Comparison of ENCODE assay signal across 9 mouse cellular contexts in the genomic region with DNA sequence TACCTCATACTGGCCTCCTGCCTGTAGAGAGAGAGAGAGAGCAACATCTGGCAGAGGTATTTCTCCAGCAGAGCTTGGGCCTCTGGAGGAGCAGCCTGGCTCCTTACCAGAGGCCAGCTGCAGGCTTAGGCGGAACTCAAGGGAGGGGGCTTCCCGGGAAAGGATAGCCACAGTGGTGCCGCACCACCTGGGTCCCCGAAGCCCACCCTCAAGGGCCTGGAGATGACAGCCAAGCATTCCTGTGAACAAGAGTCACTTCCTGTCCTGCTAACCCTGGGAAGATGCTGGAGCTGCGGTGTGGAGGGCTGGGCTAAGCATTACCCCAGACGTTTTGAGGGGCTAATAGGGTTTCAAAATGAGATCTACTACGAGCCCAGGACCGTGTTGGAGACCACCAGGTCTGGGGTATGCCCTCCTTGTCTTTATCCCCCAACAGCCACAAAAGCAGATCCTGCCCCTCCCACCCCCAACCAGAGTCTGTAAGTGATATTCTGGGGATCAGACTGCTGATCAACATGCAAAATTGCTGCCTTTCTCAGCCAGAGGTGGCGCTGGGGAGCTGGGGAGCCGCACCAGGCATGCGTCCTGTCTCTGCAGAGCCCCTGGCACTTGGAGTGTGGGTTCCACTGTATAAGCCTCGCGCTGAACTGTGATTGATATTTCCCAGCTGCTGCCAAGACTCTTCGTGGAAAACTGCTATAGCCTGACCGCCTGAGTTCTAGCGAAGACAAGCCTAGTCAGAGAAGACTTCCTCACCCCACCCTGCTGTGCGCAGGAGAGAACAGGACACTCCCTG. TPM values are rescaled to one million over a fixed set of nuclear protein-coding genes. Genes with fewer than 3 reads are reported as not detected.
DNase-seq lines count a peak whose midpoint lies in the region; ATAC-seq lines count a peak whose summit lies in the region.
"Had no signal": no experiment of that assay in that cellular context is flagged by ENCODE, and none has a peak within 500 bp of the region (broad histone marks: within the 10 kb centered on the region; RNA-seq: fewer than 3 reads in every experiment).

No protein-coding gene starts in this region.

- H3K4me1 ChIP-seq in heart, embryonic 13.5 days, result peaks cover 51% of the 10 kb centered on the region
- peaks cover 20% of the 10 kb centered on the region for H3K4me1 ChIP-seq in kidney, embryonic 16.5 days (ENCODE audit: insufficient read depth, low read length)
- H3K4me1 ChIP-seq in liver, embryonic 12.5 days, result 0 out of 2 replicates have a peak, but pooled peaks cover 3% of the 10 kb centered on the region
- peaks cover 39% of the 10 kb centered on the region for H3K4me1 ChIP-seq in neural tube, embryonic 13.5 days (replicated peaks)

- H3K4me2 ChIP-seq in heart, embryonic 13.5 days, result peak overlapping the region; percentile 57
- H3K4me2 ChIP-seq in kidney, embryonic 16.5 days (replicated peaks; ENCODE audit: low read depth, low read length), result peak overlapping the region; percentile 32
- no peak overlapping the region for H3K4me2 ChIP-seq in liver, embryonic 12.5 days
- peak overlapping the region; percentile 27 for H3K4me2 ChIP-seq in neural tube, embryonic 13.5 days

- peak overlapping the region; percentile 87 for H3K27ac ChIP-seq in heart, embryonic 13.5 days (replicated peaks)
- peak overlapping the region; percentile 82 for H3K27ac ChIP-seq in kidney, embryonic 16.5 days (ENCODE audit: low read length)
- 0 out of 2 replicates have a peak overlapping the region, but pooled peaks have one; percentile 10 for H3K27ac ChIP-seq in liver, embryonic 12.5 days
- H3K27ac ChIP-seq in neural tube, embryonic 13.5 days (replicated peaks), result peak overlapping the region; percentile 74

- H3K9ac ChIP-seq in heart, embryonic 13.5 days, result peak overlapping the region; percentile 55
- H3K9ac ChIP-seq in kidney, embryonic 16.5 days (replicated peaks; ENCODE audit: low read length), result peak overlapping the region; percentile 40
- H3K9ac ChIP-seq in liver, embryonic 12.5 days, result no peak overlapping the region
- H3K9ac ChIP-seq in neural tube, embryonic 13.5 days, result 0 out of 2 replicates have a peak overlapping the region, but pooled peaks have one; percentile 10

- ATAC-seq in heart, embryonic 13.5 days (ENCODE audit: extremely low read depth, insufficient number of reproducible peaks, low FRiP score, low TSS enrichment), result peak; percentile 64; the same call in 1 of the 2 replicates
- peak; percentile 86 for ATAC-seq in kidney, embryonic 16.5 days (ENCODE audit: low FRiP score, low TSS enrichment)
- ATAC-seq in liver, embryonic 12.5 days, result peak; percentile 47; the same call in 1 of the 2 replicates
- peak; percentile 70 for ATAC-seq in neural tube, embryonic 13.5 days (ENCODE audit: low read depth)

- no peaks in the 10 kb centered on the region; the same call in 1 of the 2 replicates for H3K27me3 ChIP-seq in heart, embryonic 13.5 days (replicated peaks)
- no peaks in the 10 kb centered on the region for H3K27me3 ChIP-seq in kidney, embryonic 16.5 days (ENCODE audit: insufficient read depth, low read length)
- peaks cover 22% of the 10 kb centered on the region for H3K27me3 ChIP-seq in liver, embryonic 12.5 days (replicated peaks)
- no peaks in the 10 kb centered on the region for H3K27me3 ChIP-seq in neural tube, embryonic 13.5 days

- H3K9me3 ChIP-seq in heart, embryonic 13.5 days, result no peaks in the 10 kb centered on the region
- no peaks in the 10 kb centered on the region for H3K9me3 ChIP-seq in kidney, embryonic 16.5 days (ENCODE audit: low read length)
- no peaks in the 10 kb centered on the region for H3K9me3 ChIP-seq in liver, embryonic 12.5 days (replicated peaks)
- no peaks in the 10 kb centered on the region for H3K9me3 ChIP-seq in neural tube, embryonic 13.5 days

- peak; percentile 7 for DNase-seq in 416B (ENCODE audit: low read depth)
- DNase-seq in adrenal gland, postnatal 36 days, result peak; percentile 75 to 83
- peak; percentile 83 for DNase-seq in fibroblast of lung, adult 2 months (ENCODE audit: low read depth)
- peak; percentile 84 for DNase-seq in thymus, postnatal 4 days

- peak overlapping the region; percentile 21 for H3K4me3 ChIP-seq in heart, embryonic 13.5 days
- peak overlapping the region; percentile 8 for H3K4me3 ChIP-seq in kidney, embryonic 16.5 days (ENCODE audit: low read length)
- no peak overlapping the region for H3K4me3 ChIP-seq in liver, embryonic 12.5 days
- H3K4me3 ChIP-seq in neural tube, embryonic 13.5 days, result no peak overlapping the region
- H3K4me3 ChIP-seq: erythroblast, embryonic 14.5 days had no signal

- no peaks in the 10 kb centered on the region for H3K36me3 ChIP-seq in heart, embryonic 13.5 days
- H3K36me3 ChIP-seq in kidney, embryonic 16.5 days (ENCODE audit: insufficient read depth, low read length), result no peaks in the 10 kb centered on the region
- no peaks in the 10 kb centered on the region for H3K36me3 ChIP-seq in liver, embryonic 12.5 days
- no peaks in the 10 kb centered on the region for H3K36me3 ChIP-seq in neural tube, embryonic 13.5 days

- WGBS in heart, embryonic 13.5 days, result 6% methylated on average over 17 of the region's 17 CpGs
- WGBS in kidney, embryonic 16.5 days, result 13% methylated on average over 17 of the region's 17 CpGs
- 12% methylated on average over 17 of the region's 17 CpGs for WGBS in liver, embryonic 12.5 days (ENCODE audit: insufficient replicate concordance)
- WGBS in neural tube, embryonic 13.5 days, result 19% methylated on average over 17 of the region's 17 CpGs

RNA-seq across cellular contexts. Expression of gene Col6a1, which starts 7.1 kb away (rescaled TPM):
- 100 to 1,000 TPM; 295 to 316 TPM for total RNA-seq in adrenal gland, postnatal 36 days (2021)
- 49.6 and 55.5 TPM in 2 replicates for polyA plus RNA-seq in heart, embryonic 13.5 days (2015; fragmentation: Nextera tagmentation; extraction: Ambion mirVana)
- 94.8 and 128 TPM in 2 replicates for polyA plus RNA-seq in kidney, embryonic 16.5 days (2015; fragmentation: Nextera tagmentation; extraction: Ambion mirVana)
- polyA plus RNA-seq in liver, embryonic 12.5 days (2016; fragmentation: Nextera tagmentation; extraction: Ambion mirVana), result 14.1 and 14.4 TPM in 2 replicates
- polyA plus RNA-seq in neural tube, embryonic 13.5 days (2015; fragmentation: Nextera tagmentation; extraction: Ambion mirVana), result 28.1 and 36.0 TPM in 2 replicates
- polyA plus RNA-seq: erythroblast, embryonic 14.5 days had no signal

Comparison
In these comparisons a context has a peak if more than half of its experiments do, and no peak if none do; other contexts are left out.
1. DNase-seq: peak in every context shown above with its lines; median percentile 84 in thymus, postnatal 4 days; 83 in fibroblast of lung, adult 2 months; 79 in adrenal gland, postnatal 36 days; 7 in 416B.
2. H3K27ac ChIP-seq: peak in every context shown above with its lines; median percentile 87 in heart, embryonic 13.5 days; 82 in kidney, embryonic 16.5 days; 74 in neural tube, embryonic 13.5 days; 10 in liver, embryonic 12.5 days.
3. H3K4me3 ChIP-seq: peak in heart, embryonic 13.5 days (single experiment) and kidney, embryonic 16.5 days (single experiment); none in liver, embryonic 12.5 days (single experiment) and neural tube, embryonic 13.5 days (single experiment).
4. Peak in every context shown above with its lines, with median percentiles within 50 percentile points of each other: ATAC-seq.